Mouse (Mus musculus) hindbrain, postnatal 0 days (tissue): ENCODE measurements around the gene Ssxb1. TPM values are rescaled to one million over a fixed set of nuclear protein-coding genes. Genes with fewer than 3 reads are reported as not detected.
"Not testable (repeated sequence)": the region's sequence is repeated elsewhere in the genome, so short reads cannot be mapped to it uniquely, and the experiment has no call there.

ENCODE experiments used
- ATAC-seq: fragments of 200-750 bp; cut with Nextera tagmentation; 2 replicates; pipeline ENCODE4 v1.8.0; 2017; ENCODE audit warnings: mild to moderate bottlenecking, moderate TSS enrichment, moderate library complexity
- DNase-seq: peaks from one replicate; pipeline ENCODE4 v3.0.0-alpha.2; 2015; ENCODE audit warnings: low spot score
- H3K27ac ChIP-seq: fragments of 300-500 bp; sonication (generic); 2 replicates; pipeline ENCODE4 v1.5.1; 2014; ENCODE audit warnings: mild to moderate bottlenecking
- H3K27me3 ChIP-seq: fragments of 300-500 bp; sonication (generic); 2 replicates; pipeline ENCODE4 v1.6.1; 2014; ENCODE audit warnings: low read length, mixed read lengths; ENCODE audit not compliant: insufficient read depth
- H3K36me3 ChIP-seq: fragments of 300-500 bp; sonication (generic); 2 replicates; pipeline ENCODE4 v1.6.1; 2014; ENCODE audit warnings: low read length, mixed read lengths; ENCODE audit not compliant: insufficient read depth
- H3K4me1 ChIP-seq: fragments of 300-500 bp; sonication (generic); 2 replicates; pipeline ENCODE4 v1.6.1; 2014; ENCODE audit warnings: antibody characterized with exemption, low read length, mixed read lengths; ENCODE audit not compliant: insufficient read depth
- H3K4me2 ChIP-seq: fragments of 300-500 bp; sonication (generic); 2 replicates; pipeline ENCODE4 v1.6.1; 2014; ENCODE audit warnings: low read depth, mild to moderate bottlenecking, low read length, moderate library complexity, mixed read lengths
- H3K4me3 ChIP-seq: fragments of 300-500 bp; sonication (generic); 2 replicates; pipeline ENCODE4 v1.5.1; 2014; ENCODE audit warnings: low read length
- H3K9ac ChIP-seq: fragments of 300-500 bp; sonication (generic); replicated peaks from 2 replicates; pipeline ENCODE4 v1.6.1; 2014; ENCODE audit warnings: mild to moderate bottlenecking, low read length, moderate library complexity, mixed read lengths
- H3K9me3 ChIP-seq: fragments of 300-500 bp; sonication (generic); 2 replicates; pipeline ENCODE4 v1.6.1; 2016; ENCODE audit warnings: low read length, mixed read lengths
- WGBS: fragments of 180-500 bp; shearing (Covaris S2); extraction: QIAGEN DNeasy Blood & Tissue Kit; methylation state at CpG from one replicate; pipeline ENCODE4 v1.1.7; 2014; 5-methylcytosine and 5-hydroxymethylcytosine counted together
- polyA plus RNA-seq: library from polyadenylated mRNA; unstranded; fragments of >200 nt; fragmentation: Nextera tagmentation; extraction: Ambion mirVana; gene quantifications from 2 replicates; pipeline ENCODE4 v1.2.1, GENCODE M21; 2015
- total RNA-seq: library from RNA; depleted of rRNA; stranded (reverse); fragments of >200 nt; gene quantifications from 2 replicates; pipeline ENCODE4 v1.2.3, GENCODE M21; 2014; rRNA removed

The Ssxb1 gene
- total RNA-seq = not detected in 2 replicates
- polyA plus RNA-seq = not detected in 2 replicates

- H3K4me3 ChIP-seq, H3K9ac ChIP-seq, H3K36me3 ChIP-seq, H3K27me3 ChIP-seq, H3K27ac ChIP-seq, H3K4me1 ChIP-seq, ATAC-seq, H3K4me2 ChIP-seq, H3K9me3 ChIP-seq, DNase-seq: not testable (repeated sequence)
- WGBS = 19% methylated on average over 1 of the region's 1 CpGs
Observed at GRCm38 (mm10) chrX:8413005-8413404, at the start of gene Ssxb1. Gene Ssxb1 (plus strand): TSS chrX:8413305.

GRCm38 (mm10) chrX:8366678-8367077, 46.4 kb upstream of the Ssxb1 start, which contains the start of gene Ssxb9:
Gene Ssxb9 (plus strand): TSS chrX:8366978.
- not testable (repeated sequence) for DNase-seq, H3K9me3 ChIP-seq, H3K4me3 ChIP-seq, ATAC-seq, H3K27me3 ChIP-seq, H3K4me1 ChIP-seq, H3K36me3 ChIP-seq, H3K4me2 ChIP-seq, H3K27ac ChIP-seq, H3K9ac ChIP-seq
- WGBS = 33% methylated on average over 1 of the region's 1 CpGs

DNA sequence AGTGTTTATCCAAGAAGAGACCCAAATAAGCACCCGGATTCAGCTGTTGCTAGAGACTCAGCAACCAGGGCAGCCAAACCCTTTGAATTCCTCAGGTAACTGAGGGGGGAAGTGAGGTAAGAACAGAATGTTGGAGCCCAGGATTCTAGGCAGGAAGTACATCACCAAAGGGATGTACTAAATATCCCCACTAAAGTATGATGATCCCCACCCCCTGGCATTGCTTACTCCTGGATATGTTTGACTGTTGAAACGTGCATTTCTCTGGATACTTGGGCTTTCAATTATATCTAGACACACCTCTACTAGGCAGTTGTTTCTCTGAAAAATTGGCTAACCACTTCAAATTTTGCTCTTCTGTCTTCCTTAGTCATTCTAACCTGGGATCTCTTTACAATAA, 48.5 kb downstream of the Ssxb1 start, which contains the start of gene Ssxb2:
TSS of gene Ssxb2 (minus strand) at position 101 of the 400 bp plus-strand sequence.
- not testable (repeated sequence) for H3K4me2 ChIP-seq, H3K27ac ChIP-seq, ATAC-seq, H3K9ac ChIP-seq, H3K36me3 ChIP-seq, DNase-seq, H3K9me3 ChIP-seq, H3K27me3 ChIP-seq, H3K4me1 ChIP-seq, H3K4me3 ChIP-seq
- WGBS = 70% methylated on average over 2 of the region's 2 CpGs

Other genes with a start within 250 kb of the Ssxb1 start
- 19.9 and 24.6 TPM in 2 replicates for gene Tbc1d25, start 237.1 kb upstream of the Ssxb1 start, total RNA-seq
- 15.8 and 17.4 TPM in 2 replicates for gene Tbc1d25, start 237.1 kb upstream of the Ssxb1 start, polyA plus RNA-seq
- gene Ebp, start 219.8 kb upstream of the Ssxb1 start, total RNA-seq = 25.2 and 41.3 TPM in 2 replicates
- gene Ebp, start 219.8 kb upstream of the Ssxb1 start, polyA plus RNA-seq = 29.8 and 30.2 TPM in 2 replicates
- gene Porcn, start 206.8 kb upstream of the Ssxb1 start, total RNA-seq = 60.8 and 68.4 TPM in 2 replicates
- 49.2 and 49.3 TPM in 2 replicates for gene Porcn, start 206.8 kb upstream of the Ssxb1 start, polyA plus RNA-seq
- 44.4 and 45.6 TPM in 2 replicates for gene Ftsj1, start 160.9 kb upstream of the Ssxb1 start, total RNA-seq
- gene Ftsj1, start 160.9 kb upstream of the Ssxb1 start, polyA plus RNA-seq = 38.1 and 39.8 TPM in 2 replicates
- gene Slc38a5, start 142.2 kb upstream of the Ssxb1 start, total RNA-seq = 23.8 and 26.8 TPM in 2 replicates
- gene Slc38a5, start 142.2 kb upstream of the Ssxb1 start, polyA plus RNA-seq = 15.9 and 20.8 TPM in 2 replicates
- not detected in 2 replicates for gene Ssxb10, start 85.9 kb upstream of the Ssxb1 start, total RNA-seq
- gene Ssxb10, start 85.9 kb upstream of the Ssxb1 start, polyA plus RNA-seq = not detected in 2 replicates
- not detected in 2 replicates for gene Ssxb9, start 46.3 kb upstream of the Ssxb1 start, total RNA-seq
- not detected in 2 replicates for gene Ssxb9, start 46.3 kb upstream of the Ssxb1 start, polyA plus RNA-seq
- gene Ssxb2, start 48.4 kb downstream of the Ssxb1 start, total RNA-seq = not detected in 2 replicates
- not detected in 2 replicates for gene Ssxb2, start 48.4 kb downstream of the Ssxb1 start, polyA plus RNA-seq
- not detected in 2 replicates for gene Gm14459, start 111.6 kb downstream of the Ssxb1 start, total RNA-seq
- not detected in 2 replicates for gene Gm14459, start 111.6 kb downstream of the Ssxb1 start, polyA plus RNA-seq
- gene Ssxb6, start 134.9 kb downstream of the Ssxb1 start, total RNA-seq = not detected in 2 replicates
- not detected in 2 replicates for gene Ssxb6, start 134.9 kb downstream of the Ssxb1 start, polyA plus RNA-seq
- not detected in 2 replicates for gene Ssxb3, start 178.5 kb downstream of the Ssxb1 start, total RNA-seq
- not detected in 2 replicates for gene Ssxb3, start 178.5 kb downstream of the Ssxb1 start, polyA plus RNA-seq